Mouse (Mus musculus) CH12.LX (cell line): ENCODE measurements at regions not wholly inside any gene's neighbourhood (a gene's known extent, or its start where the extent isn't known, plus 50 kb on each side); places are given as distances from the start of the nearest gene placed in this dataset.

Experiments
- CHD1 ChIP-seq: IDR thresholded peaks from 2 replicates; pipeline ENCODE4 v1.6.1; 2012; ENCODE audit warnings: low read depth, low read length, improper control_type of control experiment, inconsistent platforms
- CTCF ChIP-seq, 2 experiments: IDR thresholded peaks in 1 of 2; conservative IDR thresholded peaks in 1 of 2; 2 replicates each; pipeline ENCODE4 v1.5.1; 2011 to 2012; ENCODE audit warnings: low read depth in 2 of 2, low read length in 2 of 2, improper control_type of control experiment in 1 of 2, inconsistent platforms in 1 of 2, mild to moderate bottlenecking in 1 of 2, moderate library complexity in 1 of 2
- E2F4 ChIP-seq: IDR thresholded peaks from 2 replicates; pipeline ENCODE4 v1.6.1; 2011; ENCODE audit warnings: low read depth, low read length, improper control_type of control experiment; ENCODE audit not compliant: insufficient replicate concordance
- EP300 ChIP-seq: IDR thresholded peaks from 2 replicates; pipeline ENCODE4 v1.6.1; 2011; ENCODE audit warnings: low read length, improper control_type of control experiment
- HCFC1 ChIP-seq: IDR thresholded peaks from 2 replicates; pipeline ENCODE4 v1.6.1; 2012; ENCODE audit warnings: low read depth, mild to moderate bottlenecking, inconsistent platforms, low read length, improper control_type of control experiment
- JUND ChIP-seq: conservative IDR thresholded peaks from 2 replicates; pipeline ENCODE4 v1.6.1; 2011; ENCODE audit warnings: low read depth, low read length, improper control_type of control experiment
- MAFK ChIP-seq: IDR thresholded peaks from 2 replicates; pipeline ENCODE4 v1.6.1; 2011; ENCODE audit warnings: low read length, improper control_type of control experiment; ENCODE audit not compliant: insufficient replicate concordance
- NRF1 ChIP-seq: IDR thresholded peaks from 2 replicates; pipeline ENCODE4 v1.6.1; 2014; ENCODE audit warnings: low read depth, mild to moderate bottlenecking, inconsistent platforms, low read length, improper control_type of control experiment, moderate library complexity
- POLR2A ChIP-seq: IDR thresholded peaks from 2 replicates; pipeline ENCODE4 v1.6.1; 2011; ENCODE audit warnings: low read depth, mild to moderate bottlenecking, improper control_type of control experiment, low read length

DNA sequence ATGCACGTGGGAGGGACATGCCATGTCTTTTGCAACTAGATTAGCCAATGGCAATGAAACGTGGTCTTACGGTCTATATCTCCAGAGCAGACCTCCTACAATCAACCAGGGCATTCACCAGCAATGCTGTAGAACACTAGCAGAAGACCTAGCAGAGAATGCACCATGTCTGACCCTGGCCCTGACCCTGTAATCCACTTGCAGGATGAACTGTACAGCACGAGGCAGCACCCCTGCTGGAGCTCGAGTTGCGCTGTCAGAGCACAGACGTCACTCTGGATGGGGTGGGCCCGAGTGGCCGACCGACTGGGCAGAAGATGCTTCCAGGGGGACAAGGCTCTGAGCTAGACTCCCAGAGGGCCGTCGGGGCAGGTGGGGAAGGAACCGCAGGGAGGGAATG lies 110.4 kb upstream of the Klf14 start:
- TF ChIP-seq MAFK (no peak), CTCF (conservative IDR thresholded peaks at IDR 0.05 in 1 of 2, IDR thresholded peaks at IDR 0.05 in 1 of 2; ENCODE audit: low read depth in 2 of 2, low read length in 2 of 2) (no peak), POLR2A (no peak), EP300 (no peak), E2F4 (no peak), JUND (no peak), HCFC1 (no peak), NRF1 (no peak), CHD1 (no peak)
